Mouse (Mus musculus): ENCODE data around the gene Akap13.

GRCm38 (mm10) chr7:75530642-75531041, 75.3 kb downstream of the Akap13 start:
- TF ChIP-seq POLR2A (IDR thresholded peaks at IDR 0.05; ENCODE audit: insufficient read depth, low read depth, low read length) = no peak
- TF ChIP-seq CTCF (IDR thresholded peaks at IDR 0.05) = no peak
- TF ChIP-seq EP300 (IDR thresholded peaks at IDR 0.05; ENCODE audit: insufficient read depth, low read depth, low read length) = no peak

Measured in heart, adult 2 months (tissue).